Mouse (Mus musculus) MEL (cell line): ENCODE results near the gene Sdad1. TPM values are rescaled to one million over a fixed set of nuclear protein-coding genes. Genes with fewer than 3 reads are reported as not detected.

ENCODE experiments used
- DNase-seq: peaks from one replicate; pipeline ENCODE4 v3.0.0; 2011; ENCODE audit warnings: low read depth, low spot score
- H3K27ac ChIP-seq: 2 replicates; pipeline ENCODE4 v1.5.1; 2012; ENCODE audit warnings: low read depth, mild to moderate bottlenecking, control low read depth, low read length, moderate library complexity; ENCODE audit not compliant: control insufficient read depth
- H3K27me3 ChIP-seq, 2 experiments: fragments of 150-350 bp in 1 of 2; sonication (generic) in 1 of 2; 2 replicates each; pipeline ENCODE4 v1.6.1; 2012; ENCODE audit warnings: low read length in 2 of 2, mild to moderate bottlenecking in 2 of 2, improper control_type of control experiment in 1 of 2, moderate library complexity in 1 of 2; ENCODE audit not compliant: insufficient read depth in 2 of 2, control insufficient read depth in 1 of 2
- H3K36me3 ChIP-seq, 2 experiments: 2 replicates each; pipeline ENCODE4 v1.6.1; 2012 to 2014; ENCODE audit warnings: low read length in 2 of 2, improper control_type of control experiment in 1 of 2, inconsistent platforms in 1 of 2, mild to moderate bottlenecking in 1 of 2; ENCODE audit not compliant: insufficient read depth in 2 of 2, control insufficient read depth in 1 of 2
- H3K4me1 ChIP-seq, 2 experiments: fragments of 150-350 bp in 1 of 2; sonication (generic) in 1 of 2; 2 replicates each; pipeline ENCODE4 v1.6.1; 2012; ENCODE audit warnings: low read length in 2 of 2, improper control_type of control experiment in 1 of 2, mild to moderate bottlenecking in 1 of 2; ENCODE audit not compliant: insufficient read depth in 2 of 2, control insufficient read depth in 1 of 2
- H3K4me3 ChIP-seq, 2 experiments: fragments of 150-350 bp in 1 of 2; sonication (generic) in 1 of 2; 2 replicates each; pipeline ENCODE4 v1.5.1; 2012; ENCODE audit warnings: low read depth in 2 of 2, low read length in 2 of 2, mild to moderate bottlenecking in 2 of 2, moderate library complexity in 2 of 2, control low read depth in 1 of 2, improper control_type of control experiment in 1 of 2; ENCODE audit not compliant: control insufficient read depth in 1 of 2, insufficient read depth in 1 of 2
- H3K79me2 ChIP-seq: 2 replicates; pipeline ENCODE4 v1.6.1; 2012; ENCODE audit warnings: mild to moderate bottlenecking, low read length, moderate library complexity; ENCODE audit not compliant: control insufficient read depth, poor library complexity, insufficient read depth
- H3K9ac ChIP-seq: 2 replicates; pipeline ENCODE4 v1.6.1; 2012; ENCODE audit warnings: low read depth, mild to moderate bottlenecking, control low read depth, low read length, moderate library complexity; ENCODE audit not compliant: control insufficient read depth, poor library complexity, severe bottlenecking
- H3K9me3 ChIP-seq: fragments of 150-350 bp; sonication (generic); replicated peaks from 2 replicates; pipeline ENCODE4 v1.6.1; 2012; ENCODE audit warnings: mild to moderate bottlenecking, low read length, improper control_type of control experiment, moderate library complexity; ENCODE audit not compliant: insufficient read depth
- BHLHE40 ChIP-seq: IDR thresholded peaks from 2 replicates; pipeline ENCODE4 v1.6.1; 2012; ENCODE audit warnings: low read depth, mild to moderate bottlenecking, inconsistent platforms, low read length, improper control_type of control experiment, borderline replicate concordance
- CHD1 ChIP-seq: IDR thresholded peaks from 2 replicates; pipeline ENCODE4 v1.6.1; 2012; ENCODE audit warnings: low read depth, mild to moderate bottlenecking, inconsistent platforms, low read length, improper control_type of control experiment
- CHD2 ChIP-seq: IDR thresholded peaks from 2 replicates; pipeline ENCODE4 v1.6.1; 2011; ENCODE audit warnings: low read length, improper control_type of control experiment
- CTCF ChIP-seq, 3 experiments: IDR thresholded peaks in 2 of 3; conservative IDR thresholded peaks in 1 of 3; 2 replicates each; pipeline ENCODE4 v1.5.1; 2011 to 2012; ENCODE audit warnings: low read length in 3 of 3, low read depth in 2 of 3, mild to moderate bottlenecking in 2 of 3, improper control_type of control experiment in 1 of 3, inconsistent platforms in 1 of 3, mixed read lengths in 1 of 3, moderate library complexity in 1 of 3; ENCODE audit not compliant: control insufficient read depth in 1 of 3, insufficient read depth in 1 of 3, poor library complexity in 1 of 3, severe bottlenecking in 1 of 3
- E2F4 ChIP-seq: IDR thresholded peaks from 2 replicates; pipeline ENCODE4 v1.6.1; 2011; ENCODE audit warnings: low read depth, low read length, improper control_type of control experiment, borderline replicate concordance
- ELF1 ChIP-seq: IDR thresholded peaks from 2 replicates; pipeline ENCODE4 v1.6.1; 2014; ENCODE audit warnings: low read depth, mild to moderate bottlenecking, inconsistent platforms, low read length, improper control_type of control experiment, moderate library complexity
- EP300 ChIP-seq, 2 experiments: IDR thresholded peaks; 2 replicates each; pipeline ENCODE4 v1.6.1; 2011; ENCODE audit warnings: improper control_type of control experiment in 2 of 2, low read length in 2 of 2, low read depth in 1 of 2, mild to moderate bottlenecking in 1 of 2
- GABPA ChIP-seq: IDR thresholded peaks from 2 replicates; pipeline ENCODE4 v1.6.1; 2012; ENCODE audit warnings: low read depth, mild to moderate bottlenecking, inconsistent platforms, low read length, improper control_type of control experiment, moderate library complexity
- GATA1 ChIP-seq: IDR thresholded peaks from 2 replicates; pipeline ENCODE4 v1.6.1; 2011; ENCODE audit warnings: low read depth, low read length, improper control_type of control experiment
- HCFC1 ChIP-seq: IDR thresholded peaks from 2 replicates; pipeline ENCODE4 v1.6.1; 2012; ENCODE audit warnings: low read depth, mild to moderate bottlenecking, inconsistent platforms, low read length, improper control_type of control experiment, moderate library complexity
- KAT2A ChIP-seq: conservative IDR thresholded peaks from 2 replicates; pipeline ENCODE4 v1.6.1; 2012; ENCODE audit warnings: low read depth, low read length, improper control_type of control experiment, inconsistent platforms
- MAFK ChIP-seq: IDR thresholded peaks from 2 replicates; pipeline ENCODE4 v1.6.1; 2011; ENCODE audit warnings: low read depth, mild to moderate bottlenecking, low read length, improper control_type of control experiment, borderline replicate concordance
- MAX ChIP-seq: IDR thresholded peaks from 2 replicates; pipeline ENCODE4 v1.6.1; 2011; ENCODE audit warnings: low read length, improper control_type of control experiment
- MAZ ChIP-seq: IDR thresholded peaks from 2 replicates; pipeline ENCODE4 v1.6.1; 2012; ENCODE audit warnings: low read depth, mild to moderate bottlenecking, inconsistent platforms, low read length, improper control_type of control experiment
- MYB ChIP-seq: IDR thresholded peaks from 2 replicates; pipeline ENCODE4 v1.6.1; 2011; ENCODE audit warnings: mild to moderate bottlenecking, low read depth, low read length, improper control_type of control experiment
- NRF1 ChIP-seq: IDR thresholded peaks from 2 replicates; pipeline ENCODE4 v1.6.1; 2014; ENCODE audit warnings: low read depth, mild to moderate bottlenecking, inconsistent platforms, low read length, improper control_type of control experiment, moderate library complexity; ENCODE audit not compliant: poor library complexity, insufficient read depth, severe bottlenecking
- POLR2AphosphoS2 ChIP-seq: IDR thresholded peaks from 2 replicates; pipeline ENCODE4 v1.6.1; 2011; ENCODE audit warnings: low read length, improper control_type of control experiment
- POLR2AphosphoS5 ChIP-seq: IDR thresholded peaks from 2 replicates; pipeline ENCODE4 v1.6.1; 2012; ENCODE audit warnings: low read depth, borderline replicate concordance, mild to moderate bottlenecking, inconsistent platforms, low read length, moderate library complexity, mixed read lengths
- RAD21 ChIP-seq: IDR thresholded peaks from 2 replicates; pipeline ENCODE4 v1.6.1; 2011; ENCODE audit warnings: mild to moderate bottlenecking, low read depth, low read length, improper control_type of control experiment
- RCOR1 ChIP-seq: IDR thresholded peaks from 2 replicates; pipeline ENCODE4 v1.6.1; 2012; ENCODE audit warnings: low read depth, mild to moderate bottlenecking, inconsistent platforms, low read length, improper control_type of control experiment
- SIN3A ChIP-seq: IDR thresholded peaks from 2 replicates; pipeline ENCODE4 v1.6.1; 2012; ENCODE audit warnings: low read length, improper control_type of control experiment, inconsistent platforms
- USF2 ChIP-seq, 2 experiments: IDR thresholded peaks; 2 replicates each; pipeline ENCODE4 v1.6.1; 2011 to 2012; ENCODE audit warnings: improper control_type of control experiment in 2 of 2, low read length in 2 of 2, borderline replicate concordance in 1 of 2, inconsistent platforms in 1 of 2, low read depth in 1 of 2, mild to moderate bottlenecking in 1 of 2; ENCODE audit not compliant: insufficient read depth in 1 of 2
- ZC3H11A ChIP-seq: IDR thresholded peaks from 2 replicates; pipeline ENCODE4 v1.6.1; 2012; ENCODE audit warnings: low read depth, mild to moderate bottlenecking, inconsistent platforms, low read length, improper control_type of control experiment
- ZMIZ1 ChIP-seq: IDR thresholded peaks from 2 replicates; pipeline ENCODE4 v1.6.1; 2012; ENCODE audit warnings: low read depth, mild to moderate bottlenecking, inconsistent platforms, low read length, improper control_type of control experiment, moderate library complexity
- ZNF384 ChIP-seq: IDR thresholded peaks from 2 replicates; pipeline ENCODE4 v1.6.1; 2012; ENCODE audit warnings: low read depth, mild to moderate bottlenecking, inconsistent platforms, low read length, improper control_type of control experiment
- polyA plus RNA-seq, 2 experiments: library from polyadenylated mRNA; stranded (reverse) in 1 of 2; unstranded in 1 of 2; fragments of >175 nt in 1 of 2; fragments of >200 nt in 1 of 2; gene quantifications; 2 replicates each; pipeline versions ENCODE4 v1.2.1 to v1.2.4; 2012; ENCODE audit warnings: low replicate concordance in 2 of 2, low read depth in 1 of 2; ENCODE audit not compliant: insufficient read length in 2 of 2, insufficient read depth in 1 of 2, missing spikeins in 1 of 2
- total RNA-seq: library from RNA; depleted of rRNA; stranded (reverse); fragments of 300-350 nt; gene quantifications from 2 replicates; pipeline ENCODE4 v1.2.3, GENCODE M21; 2012

The Sdad1 gene
- total and polyA plus RNA-seq, 3 experiments, result 72.4 to 73.0 TPM; not detected in 1

DNA sequence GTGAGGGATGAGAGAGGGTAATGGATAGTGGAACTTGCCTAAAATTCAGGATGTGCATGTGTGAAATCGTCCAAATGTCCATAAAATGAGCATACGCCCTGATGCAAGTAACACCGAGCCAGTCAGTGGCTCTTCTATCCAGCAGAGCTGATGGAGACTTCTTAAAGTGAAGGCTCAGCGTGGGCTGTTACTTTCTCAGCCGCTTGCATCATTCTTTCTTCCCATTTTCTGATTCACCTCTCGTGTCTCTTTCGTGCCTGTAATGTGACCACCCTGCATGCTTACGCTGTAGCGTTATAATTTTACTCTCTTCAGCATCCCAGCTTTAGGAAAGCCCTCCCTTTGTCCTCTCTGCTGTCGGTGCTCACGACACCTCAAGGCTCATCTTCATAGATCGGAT lies 20.8 kb upstream of the Sdad1 start:
- Histone ChIP-seq H3K27me3 (peaks cover 3 to 7% of the 10 kb centered on the region in 2 experiments), H3K36me3 (peaks cover 0 to 6% of the 10 kb centered on the region in 2 experiments; a peak in 1 of 4 replicates), H3K27ac (no peak overlapping the region), H3K4me3 (no peak overlapping the region), H3K79me2 (no peaks in the 10 kb centered on the region), H3K4me1 (peaks cover 0 to 10% of the 10 kb centered on the region in 2 experiments; a peak in 2 of 4 replicates), H3K9ac (no peak overlapping the region), H3K9me3 (no peaks in the 10 kb centered on the region)
- TF ChIP-seq POLR2AphosphoS2 (no peak), MAX (no peak), CHD2 (no peak), CHD1 (no peak), MYB (no peak), ZC3H11A (no peak), KAT2A (no peak), POLR2AphosphoS5 (no peak), GATA1 (no peak), RCOR1 (no peak), MAZ (no peak), ELF1 (no peak), BHLHE40 (no peak), SIN3A (no peak), ZNF384 (no peak), E2F4 (no peak), NRF1 (no peak), EP300 (IDR thresholded peaks at IDR 0.05; ENCODE audit: low read depth in 1 of 2, low read length in 2 of 2) (no peak)
- no peak for DNase-seq

DNA sequence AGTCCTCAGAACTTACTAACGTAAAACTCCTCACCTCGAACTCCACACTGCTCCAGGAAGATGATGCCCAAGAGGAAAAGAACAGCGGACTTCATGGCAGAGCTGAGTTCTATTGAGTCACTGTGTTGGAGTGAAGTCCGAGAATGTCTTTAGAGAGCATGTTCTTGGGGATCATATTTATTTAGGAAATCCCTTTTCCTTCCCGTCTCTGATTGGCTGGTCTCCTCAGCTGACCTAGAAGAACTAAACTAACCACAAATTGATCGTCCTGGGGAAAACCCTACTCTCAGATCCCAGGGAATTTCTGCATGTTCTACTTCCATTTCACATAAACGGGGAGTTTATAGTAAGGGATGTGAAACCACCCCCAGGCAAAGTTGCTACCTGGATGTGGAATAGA lies 17.6 kb upstream of the Sdad1 start, which contains the start of gene Cxcl9:
Gene Cxcl9, minus strand, starts transcription at position 151 of the 400 bp plus-strand sequence.
- peaks cover 0 to 2% of the 10 kb centered on the region in 2 experiments; a peak in 1 of 4 replicates for H3K36me3 ChIP-seq

More for the DNA sequence above, 17.6 kb upstream of the Sdad1 start, which contains the start of gene Cxcl9:
- no peaks in the 10 kb centered on the region for H3K79me2 ChIP-seq
- no peak within 1 kb of the TSS for H3K9ac ChIP-seq
- H3K9me3 ChIP-seq, result no peaks in the 10 kb centered on the region
- H3K27me3 ChIP-seq, result peaks cover 0 to 7% of the 10 kb centered on the region in 2 experiments; a peak in 3 of 4 replicates
- H3K27ac ChIP-seq, result no peak within 1 kb of the TSS
- no peak for DNase-seq
- no peak for TF ChIP-seq MAFK
- no peak for TF ChIP-seq ZC3H11A
- no peak for TF ChIP-seq BHLHE40
- TF ChIP-seq GABPA, result no peak
- no peak for TF ChIP-seq E2F4
- no peak for TF ChIP-seq NRF1
- TF ChIP-seq EP300 (IDR thresholded peaks at IDR 0.05; ENCODE audit: low read depth in 1 of 2, low read length in 2 of 2), result no peak
- no peak for TF ChIP-seq HCFC1
- no peak for TF ChIP-seq RAD21
- TF ChIP-seq POLR2AphosphoS5, result no peak
- no peak for TF ChIP-seq ZMIZ1
- no peak for TF ChIP-seq MAX
- no peak for TF ChIP-seq RCOR1
- no peak for TF ChIP-seq CHD1
- no peak for TF ChIP-seq MYB
- TF ChIP-seq KAT2A, result no peak
- TF ChIP-seq CTCF (IDR thresholded peaks at IDR 0.05 in 2 of 3, conservative IDR thresholded peaks at IDR 0.05 in 1 of 3; ENCODE audit: control insufficient read depth in 1 of 3, insufficient read depth in 1 of 3, low read depth in 2 of 3, low read length in 3 of 3, poor library complexity in 1 of 3, severe bottlenecking in 1 of 3), result no peak
- no peak for TF ChIP-seq USF2 (IDR thresholded peaks at IDR 0.05; ENCODE audit: borderline replicate concordance in 1 of 2, insufficient read depth in 1 of 2, low read depth in 1 of 2, low read length in 2 of 2)
- peaks cover 0 to 14% of the 10 kb centered on the region in 2 experiments; a peak in 3 of 4 replicates for H3K4me1 ChIP-seq
- no peak within 1 kb of the TSS for H3K4me3 ChIP-seq
